Mouse (Mus musculus): ENCODE measurements around the gene Zfp715. TPM values are rescaled to one million over a fixed set of nuclear protein-coding genes. Genes with fewer than 3 reads are reported as not detected.

The Zfp715 gene
- polyA plus RNA-seq (2017; shearing (Covaris generic)): 18.1 TPM

GRCm38 (mm10) chr7:43313013-43313428 lies at the start of gene Zfp715:
Zfp715 (minus strand) TSS chr7:43313294.

GRCm38 (mm10) chr7:43351154-43351553 lies 38.1 kb upstream of the Zfp715 start, which contains the start of gene Siglecf:
Siglecf (plus strand) TSS chr7:43351341.

Other genes with a start within 250 kb of the Zfp715 start
- gene Zfp936, start 199.1 kb downstream of the Zfp715 start, polyA plus RNA-seq (2017; shearing (Covaris generic)): not detected
- gene Siglecf, start 38.0 kb upstream of the Zfp715 start, polyA plus RNA-seq (2017; shearing (Covaris generic)): not detected
- 0.78 TPM for gene Siglecg, start 94.9 kb upstream of the Zfp715 start, polyA plus RNA-seq (2017; shearing (Covaris generic))
- gene Lim2, start 114.4 kb upstream of the Zfp715 start, polyA plus RNA-seq (2017; shearing (Covaris generic)): not detected
- 86.9 TPM for gene Nkg7, start 123.8 kb upstream of the Zfp715 start, polyA plus RNA-seq (2017; shearing (Covaris generic))
- not detected for gene Cldnd2, start 127.5 kb upstream of the Zfp715 start, polyA plus RNA-seq (2017; shearing (Covaris generic))
- gene Etfb, start 130.8 kb upstream of the Zfp715 start, polyA plus RNA-seq (2017; shearing (Covaris generic)): 121 TPM
- gene Gm45233, start 130.8 kb upstream of the Zfp715 start, polyA plus RNA-seq (2017; shearing (Covaris generic)): not detected
- 4.1 TPM for gene Vsig10l, start 149.9 kb upstream of the Zfp715 start, polyA plus RNA-seq (2017; shearing (Covaris generic))
- 0.16 TPM for gene Iglon5, start 176.8 kb upstream of the Zfp715 start, polyA plus RNA-seq (2017; shearing (Covaris generic))
- not detected for gene 4931406B18Rik, start 192.6 kb upstream of the Zfp715 start, polyA plus RNA-seq (2017; shearing (Covaris generic))
- not detected for gene Cd33, start 231.1 kb upstream of the Zfp715 start, polyA plus RNA-seq (2017; shearing (Covaris generic))
- 5.6 TPM for gene Zfp658, start 249.0 kb upstream of the Zfp715 start, polyA plus RNA-seq (2017; shearing (Covaris generic))